Mouse (Mus musculus): ENCODE measurements around the gene Hoxa9. TPM values are rescaled to one million over a fixed set of nuclear protein-coding genes. Genes with fewer than 3 reads are reported as not detected.
A peak's percentile ranks its signal among the peaks of the same experiment; 100 is the strongest.

The Hoxa9 gene
- polyA plus RNA-seq, 1 experiment from 2014 or later = 151 TPM

- Histone ChIP-seq H3K27me3 (ENCODE audit: control insufficient read depth, insufficient read depth, low read length) (no peaks in the 10 kb centered on the region), H3K36me3 (ENCODE audit: control insufficient read depth, insufficient read depth, low read length) (no peaks in the 10 kb centered on the region), H3K27ac (ENCODE audit: low read depth, low read length) (peak overlapping the region; percentile 94), H3K4me1 (ENCODE audit: control insufficient read depth, insufficient read depth, low read length) (peaks cover 4% of the 10 kb centered on the region), H3K4me3 (ENCODE audit: low read depth, low read length) (peak overlapping the region; percentile 57), H3K9me3 (ENCODE audit: control insufficient read depth, low read length) (no peaks in the 10 kb centered on the region), H3K4me2 (ENCODE audit: low read depth, low read length) (peak overlapping the region; percentile 90), H3K9ac (replicated peaks; ENCODE audit: low read depth, low read length) (peak overlapping the region; percentile 92)
- under 1% methylated on average over 64 of the region's 70 CpGs for WGBS
- peak; percentile 31; the same call in 1 of the 2 replicates for ATAC-seq (ENCODE audit: low read depth)
Observed at GRCm38 (mm10) chr6:52233546-52234427, 2.9 kb upstream of the Hoxa9 start.

- Histone ChIP-seq H3K27me3 (ENCODE audit: control insufficient read depth, insufficient read depth, low read length) (no peaks in the 10 kb centered on the region), H3K36me3 (ENCODE audit: control insufficient read depth, insufficient read depth, low read length) (no peaks in the 10 kb centered on the region), H3K9ac (replicated peaks; ENCODE audit: low read depth, low read length) (peak overlapping the region; percentile 92), H3K27ac (ENCODE audit: low read depth, low read length) (peak overlapping the region; percentile 94), H3K4me3 (ENCODE audit: low read depth, low read length) (peak overlapping the region; percentile 57), H3K9me3 (ENCODE audit: control insufficient read depth, low read length) (no peaks in the 10 kb centered on the region), H3K4me2 (ENCODE audit: low read depth, low read length) (peak overlapping the region; percentile 90), H3K4me1 (ENCODE audit: control insufficient read depth, insufficient read depth, low read length) (peaks cover 9% of the 10 kb centered on the region)
- ATAC-seq (ENCODE audit: low read depth) = no peak
- WGBS = 2% methylated on average over 23 of the region's 23 CpGs
Observed at GRCm38 (mm10) chr6:52232984-52233545, 2.2 kb upstream of the Hoxa9 start.

GRCm38 (mm10) chr6:52232568-52232965 is 1.7 kb upstream of the Hoxa9 start:
- Histone ChIP-seq H3K27ac (ENCODE audit: low read depth, low read length) (peak overlapping the region; percentile 94), H3K36me3 (ENCODE audit: control insufficient read depth, insufficient read depth, low read length) (no peaks in the 10 kb centered on the region), H3K9me3 (ENCODE audit: control insufficient read depth, low read length) (no peaks in the 10 kb centered on the region), H3K4me1 (ENCODE audit: control insufficient read depth, insufficient read depth, low read length) (peaks cover 13% of the 10 kb centered on the region), H3K4me2 (ENCODE audit: low read depth, low read length) (peak overlapping the region; percentile 90), H3K9ac (replicated peaks; ENCODE audit: low read depth, low read length) (peak overlapping the region; percentile 92), H3K27me3 (ENCODE audit: control insufficient read depth, insufficient read depth, low read length) (no peaks in the 10 kb centered on the region), H3K4me3 (ENCODE audit: low read depth, low read length) (peak overlapping the region; percentile 57)
- 1% methylated on average over 18 of the region's 18 CpGs for WGBS
- no peak for ATAC-seq (ENCODE audit: low read depth)

- Histone ChIP-seq H3K4me3 (ENCODE audit: low read depth, low read length) (peak overlapping the region; percentile 57), H3K9me3 (ENCODE audit: control insufficient read depth, low read length) (no peaks in the 10 kb centered on the region), H3K27me3 (ENCODE audit: control insufficient read depth, insufficient read depth, low read length) (no peaks in the 10 kb centered on the region), H3K4me1 (ENCODE audit: control insufficient read depth, insufficient read depth, low read length) (peaks cover 14% of the 10 kb centered on the region), H3K4me2 (ENCODE audit: low read depth, low read length) (peak overlapping the region; percentile 90), H3K36me3 (ENCODE audit: control insufficient read depth, insufficient read depth, low read length) (no peaks in the 10 kb centered on the region), H3K9ac (replicated peaks; ENCODE audit: low read depth, low read length) (peak overlapping the region; percentile 92), H3K27ac (ENCODE audit: low read depth, low read length) (peak overlapping the region; percentile 94)
- 2% methylated on average over 18 of the region's 18 CpGs for WGBS
- no peak for ATAC-seq (ENCODE audit: low read depth)
Observed at GRCm38 (mm10) chr6:52231885-52232567, 1.1 kb upstream of the Hoxa9 start.

GRCm38 (mm10) chr6:52229558-52230416 is 1.1 kb downstream of the Hoxa9 start:
- Histone ChIP-seq H3K27ac (ENCODE audit: low read depth, low read length) (peak overlapping the region; percentile 97), H3K4me3 (ENCODE audit: low read depth, low read length) (peak overlapping the region; percentile 57), H3K27me3 (ENCODE audit: control insufficient read depth, insufficient read depth, low read length) (no peaks in the 10 kb centered on the region)

GRCm38 (mm10) chr6:52228475-52229465 is 2.1 kb downstream of the Hoxa9 start:
- peak overlapping the region; percentile 94 for H3K9ac ChIP-seq (replicated peaks; ENCODE audit: low read depth, low read length)
- no peaks in the 10 kb centered on the region for H3K27me3 ChIP-seq (ENCODE audit: control insufficient read depth, insufficient read depth, low read length)
- H3K36me3 ChIP-seq (ENCODE audit: control insufficient read depth, insufficient read depth, low read length) = no peaks in the 10 kb centered on the region
- 2% methylated on average over 38 of the region's 38 CpGs for WGBS
- peak overlapping the region; percentile 57 for H3K4me3 ChIP-seq (ENCODE audit: low read depth, low read length)
- H3K9me3 ChIP-seq (ENCODE audit: control insufficient read depth, low read length) = no peaks in the 10 kb centered on the region
- H3K4me2 ChIP-seq (ENCODE audit: low read depth, low read length) = peak overlapping the region; percentile 90
- peak overlapping the region; percentile 97 for H3K27ac ChIP-seq (ENCODE audit: low read depth, low read length)
- peaks cover 18% of the 10 kb centered on the region for H3K4me1 ChIP-seq (ENCODE audit: control insufficient read depth, insufficient read depth, low read length)
- no peak for ATAC-seq (ENCODE audit: low read depth)

More at GRCm38 (mm10) chr6:52229558-52230416, 1.1 kb downstream of the Hoxa9 start:
- no peaks in the 10 kb centered on the region for H3K9me3 ChIP-seq (ENCODE audit: control insufficient read depth, low read length)
- peak overlapping the region; percentile 90 for H3K4me2 ChIP-seq (ENCODE audit: low read depth, low read length)
- no peaks in the 10 kb centered on the region for H3K36me3 ChIP-seq (ENCODE audit: control insufficient read depth, insufficient read depth, low read length)
- peaks cover 18% of the 10 kb centered on the region for H3K4me1 ChIP-seq (ENCODE audit: control insufficient read depth, insufficient read depth, low read length)
- H3K9ac ChIP-seq (replicated peaks; ENCODE audit: low read depth, low read length) = peak overlapping the region; percentile 94
- WGBS = 2% methylated on average over 43 of the region's 44 CpGs
- no peak for ATAC-seq (ENCODE audit: low read depth)

GRCm38 (mm10) chr6:52227470-52228222 is 3.2 kb downstream of the Hoxa9 start:
- no peaks in the 10 kb centered on the region for H3K9me3 ChIP-seq (ENCODE audit: control insufficient read depth, low read length)
- ATAC-seq (ENCODE audit: low read depth) = no peak
- peak overlapping the region; percentile 98 for H3K9ac ChIP-seq (replicated peaks; ENCODE audit: low read depth, low read length)
- 5% methylated on average over 11 of the region's 11 CpGs for WGBS
- peak overlapping the region; percentile 99 for H3K4me2 ChIP-seq (ENCODE audit: low read depth, low read length)
- H3K27me3 ChIP-seq (ENCODE audit: control insufficient read depth, insufficient read depth, low read length) = no peaks in the 10 kb centered on the region
- no peaks in the 10 kb centered on the region for H3K36me3 ChIP-seq (ENCODE audit: control insufficient read depth, insufficient read depth, low read length)
- peak overlapping the region; percentile 99 for H3K27ac ChIP-seq (ENCODE audit: low read depth, low read length)
- peaks cover 16% of the 10 kb centered on the region for H3K4me1 ChIP-seq (ENCODE audit: control insufficient read depth, insufficient read depth, low read length)
- peak overlapping the region; percentile 88 for H3K4me3 ChIP-seq (ENCODE audit: low read depth, low read length)
